Mouse (Mus musculus) embryonic facial prominence, embryonic 12.5 days (tissue): ENCODE data around the gene Casz1. TPM values are rescaled to one million over a fixed set of nuclear protein-coding genes. Genes with fewer than 3 reads are reported as not detected.

Source experiments
- ATAC-seq: fragments of 200-750 bp; cut with Nextera tagmentation; 2 replicates; pipeline ENCODE4 v1.8.0; 2017; ENCODE audit not compliant: insufficient number of reproducible peaks, insufficient read depth, low FRiP score, low TSS enrichment
- H3K27ac ChIP-seq: fragments of 300-500 bp; sonication (generic); 2 replicates; pipeline ENCODE4 v1.5.1; 2016; ENCODE audit warnings: mild to moderate bottlenecking
- H3K27me3 ChIP-seq: fragments of 300-500 bp; sonication (generic); 2 replicates; pipeline ENCODE4 v1.6.1; 2016; ENCODE audit warnings: mild to moderate bottlenecking, moderate library complexity
- H3K36me3 ChIP-seq: fragments of 300-500 bp; sonication (generic); 2 replicates; pipeline ENCODE4 v1.6.1; 2016; ENCODE audit warnings: mild to moderate bottlenecking
- H3K4me1 ChIP-seq: fragments of 300-500 bp; sonication (generic); 2 replicates; pipeline ENCODE4 v1.6.1; 2016
- H3K4me2 ChIP-seq: fragments of 300-500 bp; sonication (generic); replicated peaks from 2 replicates; pipeline ENCODE4 v1.6.1; 2016; ENCODE audit warnings: mild to moderate bottlenecking, moderate library complexity
- H3K4me3 ChIP-seq: fragments of 300-500 bp; sonication (generic); 2 replicates; pipeline ENCODE4 v1.5.1; 2016; ENCODE audit warnings: mild to moderate bottlenecking
- H3K9ac ChIP-seq: fragments of 300-500 bp; sonication (generic); 2 replicates; pipeline ENCODE4 v1.6.1; 2016; ENCODE audit warnings: mild to moderate bottlenecking, moderate library complexity
- H3K9me3 ChIP-seq: fragments of 300-500 bp; sonication (generic); 2 replicates; pipeline ENCODE4 v1.6.1; 2016; ENCODE audit warnings: mild to moderate bottlenecking, moderate library complexity
- WGBS: fragments of 180-500 bp; shearing (Covaris S2); methylation state at CpG from one replicate; pipeline ENCODE4 v1.1.7; 2016; 5-methylcytosine and 5-hydroxymethylcytosine counted together
- polyA plus RNA-seq: library from polyadenylated mRNA; unstranded; fragments of >200 nt; fragmentation: Nextera tagmentation; extraction: Ambion mirVana; gene quantifications from 2 replicates; pipeline ENCODE4 v1.2.1, GENCODE M21; 2016

Casz1 gene
- polyA plus RNA-seq, 1 experiment from 2014 or later = 4.6 TPM

DNA sequence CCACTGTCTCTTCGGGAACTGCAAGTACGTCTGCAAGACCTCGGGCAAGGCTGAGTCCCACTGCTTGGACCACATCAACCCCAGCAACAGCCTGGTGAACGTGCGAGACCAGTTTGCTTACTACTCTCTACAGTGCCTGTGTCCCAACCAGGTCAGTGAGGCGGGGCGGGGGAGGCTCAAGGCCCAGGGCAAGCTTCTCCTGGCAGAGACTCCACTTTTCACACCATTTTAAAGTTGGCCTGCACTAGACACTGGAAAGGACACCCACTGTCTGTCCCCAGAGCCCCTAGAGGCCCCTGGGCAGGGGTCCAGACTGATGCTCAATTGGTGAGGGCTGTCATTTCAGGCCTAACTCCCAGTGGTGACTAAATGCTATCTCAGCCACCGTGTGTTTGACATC is 141.8 kb downstream of the Casz1 start:
- 88% methylated on average over 8 of the region's 8 CpGs for WGBS
- no peak overlapping the region for H3K9ac ChIP-seq
- H3K27ac ChIP-seq = no peak overlapping the region
- ATAC-seq = no peak
- peaks cover 57% of the 10 kb centered on the region for H3K27me3 ChIP-seq
- no peaks in the 10 kb centered on the region for H3K36me3 ChIP-seq
- peaks cover 18% of the 10 kb centered on the region for H3K4me1 ChIP-seq
- H3K4me2 ChIP-seq = no peak overlapping the region
- no peaks in the 10 kb centered on the region for H3K9me3 ChIP-seq
- no peak overlapping the region for H3K4me3 ChIP-seq

GRCm38 (mm10) chr4:148947833-148948388 is 143.7 kb downstream of the Casz1 start:
- Histone ChIP-seq H3K27me3 (peaks cover 62% of the 10 kb centered on the region), H3K9ac (no peak overlapping the region), H3K4me1 (peaks cover 33% of the 10 kb centered on the region), H3K4me2 (no peak overlapping the region), H3K27ac (no peak overlapping the region), H3K4me3 (no peak overlapping the region), H3K36me3 (no peaks in the 10 kb centered on the region), H3K9me3 (no peaks in the 10 kb centered on the region)
- WGBS = 47% methylated on average over 10 of the region's 10 CpGs
- no peak for ATAC-seq

- 70% methylated on average over 6 of the region's 6 CpGs for WGBS
- peak overlapping the region; percentile 76; the same call in 1 of the 2 replicates for H3K4me2 ChIP-seq
- H3K9ac ChIP-seq = no peak overlapping the region
- no peaks in the 10 kb centered on the region for H3K9me3 ChIP-seq
- H3K4me3 ChIP-seq = no peak overlapping the region
- H3K27ac ChIP-seq = no peak overlapping the region
- H3K36me3 ChIP-seq = no peaks in the 10 kb centered on the region
- H3K27me3 ChIP-seq = peaks cover 68% of the 10 kb centered on the region
- peaks cover 34% of the 10 kb centered on the region for H3K4me1 ChIP-seq
- ATAC-seq = no peak
Measured at GRCm38 (mm10) chr4:148950487-148950886, 146.3 kb downstream of the Casz1 start.

DNA sequence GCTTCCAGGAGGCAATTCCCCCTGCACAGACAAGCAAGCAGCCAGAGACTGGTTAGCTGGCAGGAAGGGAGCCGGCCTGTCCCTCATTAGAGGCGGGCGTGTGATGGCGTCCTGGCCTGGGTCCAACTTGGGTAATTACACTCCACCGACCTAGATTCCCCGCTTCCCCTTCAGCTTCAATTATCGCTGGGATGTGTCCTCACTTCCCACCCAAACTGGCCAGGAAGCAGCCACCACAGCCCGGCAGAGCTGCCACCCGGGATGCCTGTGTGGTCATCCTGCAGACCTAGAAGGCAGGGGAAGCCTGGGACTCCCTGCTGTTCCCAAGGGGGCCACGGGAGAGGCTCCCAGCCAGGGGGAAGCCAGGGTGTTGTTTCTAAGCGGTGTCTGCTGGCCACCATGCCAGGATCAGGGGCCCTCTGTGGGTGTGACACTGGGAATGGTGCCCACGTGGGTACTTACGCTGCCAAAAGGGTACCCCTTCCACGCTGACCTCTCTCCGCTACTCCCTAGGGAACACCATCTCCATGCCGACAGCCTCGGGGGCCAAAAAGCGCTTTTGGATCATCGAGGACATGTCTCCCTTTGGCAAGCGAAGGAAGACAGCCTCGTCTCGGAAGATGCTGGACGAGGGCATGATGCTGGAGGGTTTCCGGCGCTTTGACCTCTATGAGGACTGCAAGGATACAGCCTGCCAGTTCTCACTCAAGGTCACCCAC is 146.9 kb downstream of the Casz1 start:
- Histone ChIP-seq H3K4me3 (peak overlapping the region; percentile 37; the same call in 1 of the 2 replicates), H3K9ac (no peak overlapping the region), H3K9me3 (no peaks in the 10 kb centered on the region), H3K4me1 (peaks cover 34% of the 10 kb centered on the region), H3K27ac (no peak overlapping the region), H3K27me3 (peaks cover 70% of the 10 kb centered on the region), H3K4me2 (peak overlapping the region; percentile 76), H3K36me3 (no peaks in the 10 kb centered on the region)
- 30% methylated on average over 25 of the region's 25 CpGs for WGBS
- ATAC-seq = no peak

GRCm38 (mm10) chr4:148951821-148952291 is 147.6 kb downstream of the Casz1 start:
- no peak for ATAC-seq
- peaks cover 37% of the 10 kb centered on the region for H3K4me1 ChIP-seq

GRCm38 (mm10) chr4:148952328-148953222 is 148.3 kb downstream of the Casz1 start:
- peak overlapping the region; percentile 19; the same call in 1 of the 2 replicates for H3K9ac ChIP-seq
- peak overlapping the region; percentile 76 for H3K4me2 ChIP-seq
- H3K27ac ChIP-seq = no peak overlapping the region
- peaks cover 37% of the 10 kb centered on the region for H3K4me1 ChIP-seq
- ATAC-seq = no peak
- H3K36me3 ChIP-seq = no peaks in the 10 kb centered on the region
- H3K4me3 ChIP-seq = peak overlapping the region; percentile 37
- peaks cover 72% of the 10 kb centered on the region for H3K27me3 ChIP-seq
- WGBS = under 1% methylated on average over 69 of the region's 69 CpGs
- H3K9me3 ChIP-seq = no peaks in the 10 kb centered on the region

More at GRCm38 (mm10) chr4:148951821-148952291, 147.6 kb downstream of the Casz1 start:
- Histone ChIP-seq H3K4me3 (peak overlapping the region; percentile 37), H3K9ac (0 out of 2 replicates have a peak overlapping the region, but pooled peaks have one; percentile 19), H3K4me2 (peak overlapping the region; percentile 76), H3K27me3 (peaks cover 70% of the 10 kb centered on the region), H3K36me3 (no peaks in the 10 kb centered on the region), H3K27ac (no peak overlapping the region), H3K9me3 (no peaks in the 10 kb centered on the region)
- WGBS = 3% methylated on average over 44 of the region's 44 CpGs

DNA sequence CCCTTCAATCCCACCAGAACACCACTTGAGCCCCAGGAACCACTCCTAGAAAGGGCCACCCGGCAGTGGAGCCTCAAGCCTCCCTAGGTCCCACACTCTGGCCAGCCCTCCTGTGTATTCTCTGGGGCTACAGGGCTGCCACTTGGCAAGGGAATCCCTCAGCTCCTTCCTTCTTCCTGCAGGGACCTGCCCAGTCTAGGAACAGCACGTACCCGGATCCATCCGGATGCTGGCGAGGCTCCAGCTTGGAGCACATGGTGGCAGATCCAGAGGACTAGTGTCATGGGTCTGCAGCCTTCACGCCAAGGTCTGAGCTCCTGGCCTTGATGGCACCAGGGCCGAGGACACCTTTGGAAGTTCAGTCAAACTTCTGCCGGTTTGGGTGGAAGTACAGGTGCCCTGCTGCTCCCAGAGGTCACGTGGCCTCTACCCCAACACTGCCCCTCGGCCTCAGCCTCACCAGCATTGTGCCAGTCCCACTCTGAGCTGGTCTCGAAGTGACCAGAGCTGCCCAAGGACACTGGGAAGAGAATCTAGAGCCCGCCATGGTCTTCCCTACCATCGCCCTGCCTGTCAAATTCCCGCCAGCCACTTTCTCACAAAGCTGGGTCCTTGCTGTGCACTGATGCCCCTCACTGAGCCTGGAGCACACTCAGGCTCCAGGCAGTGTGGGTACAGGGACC is 151.0 kb downstream of the Casz1 start:
- H3K9ac ChIP-seq = no peak overlapping the region
- H3K4me1 ChIP-seq = peaks cover 30% of the 10 kb centered on the region
- no peaks in the 10 kb centered on the region for H3K9me3 ChIP-seq
- no peak for ATAC-seq
- no peak overlapping the region for H3K4me2 ChIP-seq
- 0 out of 2 replicates have a peak, but pooled peaks cover 5% of the 10 kb centered on the region for H3K36me3 ChIP-seq
- no peak overlapping the region for H3K4me3 ChIP-seq
- peaks cover 51% of the 10 kb centered on the region for H3K27me3 ChIP-seq
- H3K27ac ChIP-seq = no peak overlapping the region
- WGBS = 88% methylated on average over 14 of the region's 14 CpGs

DNA sequence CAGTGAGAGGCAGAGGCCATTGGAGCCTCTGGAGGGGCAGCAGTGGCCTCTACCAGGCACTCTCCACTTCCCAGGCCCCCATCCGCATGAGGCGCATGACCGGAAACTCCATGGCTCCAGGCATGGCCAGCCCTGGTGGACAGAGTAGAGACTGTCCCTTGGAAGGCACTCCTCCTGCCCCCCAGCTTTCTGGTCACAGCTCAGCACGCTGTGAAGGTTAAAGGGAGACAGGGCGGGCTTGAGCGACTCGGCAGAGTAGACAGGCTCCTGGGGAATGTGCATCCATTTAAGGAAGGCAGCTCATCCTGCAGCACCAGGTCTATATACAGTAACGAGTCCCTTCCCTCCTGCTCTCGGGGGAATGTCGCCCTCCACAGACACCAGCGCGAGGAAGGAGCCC is 155.8 kb downstream of the Casz1 start:
- Histone ChIP-seq H3K4me1 (peaks cover 19% of the 10 kb centered on the region), H3K9me3 (no peaks in the 10 kb centered on the region), H3K4me2 (no peak overlapping the region), H3K36me3 (peaks cover 31% of the 10 kb centered on the region), H3K27me3 (peaks cover 19% of the 10 kb centered on the region), H3K27ac (no peak overlapping the region), H3K4me3 (no peak overlapping the region), H3K9ac (no peak overlapping the region)
- ATAC-seq = no peak
- 58% methylated on average over 12 of the region's 12 CpGs for WGBS

GRCm38 (mm10) chr4:148961081-148961480 is 156.9 kb downstream of the Casz1 start:
- no peaks in the 10 kb centered on the region for H3K9me3 ChIP-seq

GRCm38 (mm10) chr4:148962096-148962495 is 157.9 kb downstream of the Casz1 start:
- Histone ChIP-seq H3K4me1 (peaks cover 28% of the 10 kb centered on the region), H3K4me3 (no peak overlapping the region), H3K9ac (no peak overlapping the region), H3K4me2 (no peak overlapping the region), H3K27ac (no peak overlapping the region), H3K27me3 (peaks cover 16% of the 10 kb centered on the region), H3K9me3 (no peaks in the 10 kb centered on the region), H3K36me3 (peaks cover 31% of the 10 kb centered on the region)
- no peak for ATAC-seq
- WGBS = 95% methylated on average over 1 of the region's 1 CpGs

More at GRCm38 (mm10) chr4:148961081-148961480, 156.9 kb downstream of the Casz1 start:
- Histone ChIP-seq H3K4me3 (no peak overlapping the region), H3K9ac (no peak overlapping the region), H3K4me1 (peaks cover 30% of the 10 kb centered on the region), H3K27ac (no peak overlapping the region), H3K36me3 (peaks cover 31% of the 10 kb centered on the region), H3K4me2 (no peak overlapping the region), H3K27me3 (peaks cover 12% of the 10 kb centered on the region)
- WGBS = 93% methylated on average over 19 of the region's 19 CpGs
- ATAC-seq = no peak
